Mouse (Mus musculus) lung, adult 18-20 months (tissue): ENCODE measurements at regions not wholly inside any gene's neighbourhood (a gene's known extent, or its start where the extent isn't known, plus 50 kb on each side); places are given as distances from the start of the nearest gene placed in this dataset.
A peak's percentile ranks its signal among the peaks of the same experiment; 100 is the strongest.

Source experiments
- DNase-seq, 2 experiments: peaks; one replicate each; pipeline ENCODE4 v3.0.0; 2022; ENCODE audit warnings: mixed read lengths in 2 of 2

GRCm38 (mm10) chr2:40149186-40149585 lies 922.9 kb upstream of the Ppp6c start:
- DNase-seq: no peak

DNA sequence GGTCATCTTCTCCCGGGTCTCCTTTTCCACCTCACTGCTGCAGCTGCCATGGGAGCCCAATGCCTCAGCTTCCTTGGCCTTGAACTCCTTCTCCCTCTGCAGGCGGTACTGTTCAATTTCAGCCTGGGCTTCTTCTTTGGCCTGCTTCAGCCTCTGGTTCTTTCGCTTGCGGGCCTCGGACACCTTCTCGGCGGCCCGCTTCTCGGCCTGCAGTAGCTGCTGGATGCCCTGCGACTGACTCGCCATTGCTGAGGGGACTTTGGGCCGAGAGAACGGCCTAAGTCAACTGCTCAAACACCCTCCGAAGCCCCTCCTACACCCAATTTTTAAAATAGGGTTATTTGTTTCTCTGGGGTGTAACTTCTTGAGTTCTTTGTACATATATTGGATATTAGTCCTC lies 901.4 kb upstream of the Ppp6c start:
- DNase-seq: peak in 1 of 2 experiments; percentile 5

DNA sequence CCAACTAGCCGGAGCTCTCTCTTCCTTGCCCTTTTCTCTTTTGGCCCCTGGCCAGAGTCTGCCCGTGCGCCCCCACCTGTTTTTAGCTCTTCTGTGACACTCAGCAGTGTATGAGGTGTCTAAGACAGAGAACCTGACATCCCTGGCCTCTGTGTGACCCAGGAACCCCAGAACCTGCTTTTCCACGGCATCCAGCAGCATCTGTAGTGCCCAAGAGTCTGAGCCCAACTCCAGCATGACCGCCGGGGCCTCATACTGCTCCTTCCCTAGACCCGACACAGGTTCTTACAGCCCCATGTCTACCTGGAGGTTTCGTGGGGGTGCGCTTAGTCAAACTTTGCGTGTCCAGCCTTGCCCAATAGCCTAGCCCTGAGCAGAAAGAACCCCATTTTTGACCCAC lies 892.9 kb upstream of the Ppp6c start:
- no peak for DNase-seq

DNA sequence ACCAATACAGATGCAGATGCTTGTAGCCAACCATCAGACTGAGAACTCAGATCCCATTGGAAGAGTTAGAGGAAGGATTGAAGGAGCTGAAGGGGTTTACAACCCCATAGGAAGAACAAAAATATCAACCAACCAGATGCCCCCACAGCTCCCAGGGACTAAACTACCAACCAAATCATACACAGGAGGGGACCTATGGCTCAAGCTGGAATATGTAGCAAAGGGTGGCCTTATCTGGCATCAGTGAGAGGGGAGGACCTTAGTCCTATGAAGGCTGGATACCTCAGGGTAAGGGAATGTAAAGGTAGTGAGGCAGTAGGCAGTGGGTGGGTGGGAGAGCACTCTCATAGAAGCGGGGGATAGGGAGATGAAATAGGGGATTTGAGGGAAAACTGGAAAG lies 888.2 kb upstream of the Ppp6c start:
- DNase-seq: no peak
